Mouse (Mus musculus) midbrain, postnatal 0 days (tissue): ENCODE measurements around the gene Naga. TPM values are rescaled to one million over a fixed set of nuclear protein-coding genes. Genes with fewer than 3 reads are reported as not detected.
"Not testable (repeated sequence)": the region's sequence is repeated elsewhere in the genome, so short reads cannot be mapped to it uniquely, and the experiment has no call there.

Experiments
- ATAC-seq: fragments of 200-750 bp; cut with Nextera tagmentation; 2 replicates; pipeline ENCODE4 v1.8.0; 2017; ENCODE audit warnings: moderate number of reproducible peaks, mild to moderate bottlenecking, moderate TSS enrichment, moderate library complexity; ENCODE audit not compliant: low FRiP score
- DNase-seq: peaks from one replicate; pipeline ENCODE4 v3.0.0-alpha.2; 2015; ENCODE audit warnings: low spot score
- H3K27ac ChIP-seq: fragments of 300-500 bp; sonication (generic); 2 replicates; pipeline ENCODE4 v1.5.1; 2014; ENCODE audit warnings: low read depth, mild to moderate bottlenecking, low read length, mixed read lengths
- H3K27me3 ChIP-seq: fragments of 300-500 bp; sonication (generic); 2 replicates; pipeline ENCODE4 v1.6.1; 2014; ENCODE audit warnings: low read length, control low read depth, mixed read lengths; ENCODE audit not compliant: insufficient read depth
- H3K36me3 ChIP-seq: fragments of 300-500 bp; sonication (generic); 2 replicates; pipeline ENCODE4 v1.6.1; 2014; ENCODE audit warnings: low read length, control low read depth, mixed read lengths; ENCODE audit not compliant: insufficient read depth
- H3K4me1 ChIP-seq: fragments of 300-500 bp; sonication (generic); 2 replicates; pipeline ENCODE4 v1.6.1; 2014; ENCODE audit warnings: mild to moderate bottlenecking, control low read depth, antibody characterized with exemption, low read length, mixed read lengths; ENCODE audit not compliant: insufficient read depth
- H3K4me2 ChIP-seq: fragments of 300-500 bp; sonication (generic); 2 replicates; pipeline ENCODE4 v1.6.1; 2014; ENCODE audit warnings: low read depth, mild to moderate bottlenecking, low read length, mixed read lengths; ENCODE audit not compliant: poor library complexity, severe bottlenecking
- H3K4me3 ChIP-seq: fragments of 300-500 bp; sonication (generic); 2 replicates; pipeline ENCODE4 v1.5.1; 2014; ENCODE audit warnings: low read depth, mild to moderate bottlenecking, low read length, moderate library complexity
- H3K9ac ChIP-seq: fragments of 300-500 bp; sonication (generic); replicated peaks from 2 replicates; pipeline ENCODE4 v1.6.1; 2014; ENCODE audit warnings: mild to moderate bottlenecking, low read length, moderate library complexity, mixed read lengths; ENCODE audit not compliant: poor library complexity, severe bottlenecking
- H3K9me3 ChIP-seq: fragments of 300-500 bp; sonication (generic); 2 replicates; pipeline ENCODE4 v1.6.1; 2016; ENCODE audit warnings: low read length, control low read depth
- CTCF ChIP-seq: IDR thresholded peaks from 2 replicates; pipeline ENCODE4 v1.5.1; 2016; ENCODE audit warnings: antibody characterized with exemption, mild to moderate bottlenecking
- WGBS: fragments of 180-500 bp; shearing (Covaris S2); extraction: QIAGEN DNeasy Blood & Tissue Kit; methylation state at CpG from one replicate; pipeline ENCODE4 v1.1.7; 2014; 5-methylcytosine and 5-hydroxymethylcytosine counted together
- polyA plus RNA-seq: library from polyadenylated mRNA; unstranded; fragments of >200 nt; fragmentation: Nextera tagmentation; extraction: Ambion mirVana; gene quantifications from 2 replicates; pipeline ENCODE4 v1.2.1, GENCODE M21; 2015
- total RNA-seq: library from RNA; depleted of rRNA; stranded (reverse); fragments of >200 nt; gene quantifications from 2 replicates; pipeline ENCODE4 v1.2.3, GENCODE M21; 2014

The Naga gene
- total and polyA plus RNA-seq, 2 experiments from 2014 or later = 25.0 to 38.0 TPM

DNA sequence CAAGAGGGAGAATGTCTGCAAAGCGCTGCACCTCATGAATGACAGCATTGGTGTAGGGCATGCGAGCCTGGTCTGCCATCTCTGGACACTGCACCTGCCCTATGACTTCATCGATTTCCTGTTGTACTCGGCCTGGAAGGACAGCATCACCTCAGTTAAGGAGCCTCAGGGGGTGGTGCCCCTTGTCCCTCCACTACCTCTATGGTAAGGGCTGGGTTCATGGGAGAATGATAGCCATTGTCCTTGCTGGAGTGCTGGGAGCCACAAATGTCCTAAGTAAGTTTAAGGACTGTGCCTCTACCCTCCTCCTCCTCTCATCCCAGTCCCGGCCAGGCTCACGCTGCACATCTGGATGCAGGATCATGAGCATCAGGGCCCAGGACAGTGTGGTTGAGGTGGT is 33.7 kb upstream of the Naga start:
- Histone ChIP-seq H3K27me3 (no peaks in the 10 kb centered on the region), H3K27ac (no peak overlapping the region), H3K9me3 (no peaks in the 10 kb centered on the region), H3K36me3 (no peaks in the 10 kb centered on the region), H3K9ac (no peak overlapping the region), H3K4me2 (no peak overlapping the region), H3K4me3 (no peak overlapping the region), H3K4me1 (no peaks in the 10 kb centered on the region)
- 92% methylated on average over 6 of the region's 6 CpGs for WGBS
- ATAC-seq (no peak), DNase-seq (no peak)
- no peak for TF ChIP-seq CTCF

DNA sequence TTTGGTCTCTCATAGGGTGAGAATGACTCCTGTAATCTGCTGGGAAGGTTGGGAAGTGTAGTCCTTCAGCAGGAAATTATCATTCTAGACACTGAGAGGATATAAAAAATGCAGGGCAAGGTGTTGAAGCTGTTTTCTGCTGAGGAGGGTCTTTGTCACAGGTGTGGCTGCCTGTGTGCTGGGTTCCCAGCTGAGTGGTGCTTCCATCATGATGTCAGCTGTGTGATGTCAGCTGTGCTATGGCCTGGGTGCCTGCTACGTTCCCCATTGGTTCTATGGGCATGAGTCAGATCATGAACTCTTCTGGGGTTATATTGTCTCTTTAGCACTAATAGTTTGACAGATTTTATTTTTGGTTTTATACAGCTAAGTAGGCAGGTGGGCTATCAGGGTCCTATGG is 30.1 kb upstream of the Naga start:
- no peaks in the 10 kb centered on the region for H3K36me3 ChIP-seq
- no peak overlapping the region for H3K27ac ChIP-seq
- H3K4me2 ChIP-seq = no peak overlapping the region
- TF ChIP-seq CTCF = no peak
- H3K4me1 ChIP-seq = no peaks in the 10 kb centered on the region
- DNase-seq (no peak), ATAC-seq (no peak)
- no peak overlapping the region for H3K9ac ChIP-seq
- 88% methylated on average over 1 of the region's 1 CpGs for WGBS
- H3K27me3 ChIP-seq = no peaks in the 10 kb centered on the region
- H3K9me3 ChIP-seq = no peaks in the 10 kb centered on the region
- H3K4me3 ChIP-seq = no peak overlapping the region

DNA sequence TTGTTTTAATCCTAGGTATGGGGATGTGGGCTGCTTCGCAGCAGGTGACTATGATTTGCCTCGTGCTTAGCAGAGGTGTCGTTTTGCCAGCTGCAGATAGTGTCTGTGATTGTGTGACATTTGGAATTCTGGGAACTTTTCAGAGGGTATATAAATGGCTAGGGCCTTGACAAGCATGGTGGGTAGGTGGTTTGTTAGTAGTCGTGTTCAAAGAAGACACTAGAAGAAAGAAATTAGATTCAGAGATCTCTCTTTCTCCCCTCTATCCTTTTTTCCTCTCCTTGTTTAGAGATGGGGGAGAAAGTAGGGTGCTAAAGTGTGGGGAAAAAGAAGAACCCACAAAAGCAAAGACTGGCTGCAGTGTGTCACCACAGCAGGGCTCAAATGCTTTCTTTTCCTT is 29.4 kb upstream of the Naga start:
- no peak for ATAC-seq
- Histone ChIP-seq H3K4me2 (no peak overlapping the region), H3K36me3 (no peaks in the 10 kb centered on the region), H3K4me3 (no peak overlapping the region), H3K27me3 (no peaks in the 10 kb centered on the region), H3K4me1 (no peaks in the 10 kb centered on the region), H3K27ac (no peak overlapping the region), H3K9me3 (no peaks in the 10 kb centered on the region), H3K9ac (no peak overlapping the region)
- 90% methylated on average over 4 of the region's 4 CpGs for WGBS
- DNase-seq = no peak
- TF ChIP-seq CTCF = no peak

DNA sequence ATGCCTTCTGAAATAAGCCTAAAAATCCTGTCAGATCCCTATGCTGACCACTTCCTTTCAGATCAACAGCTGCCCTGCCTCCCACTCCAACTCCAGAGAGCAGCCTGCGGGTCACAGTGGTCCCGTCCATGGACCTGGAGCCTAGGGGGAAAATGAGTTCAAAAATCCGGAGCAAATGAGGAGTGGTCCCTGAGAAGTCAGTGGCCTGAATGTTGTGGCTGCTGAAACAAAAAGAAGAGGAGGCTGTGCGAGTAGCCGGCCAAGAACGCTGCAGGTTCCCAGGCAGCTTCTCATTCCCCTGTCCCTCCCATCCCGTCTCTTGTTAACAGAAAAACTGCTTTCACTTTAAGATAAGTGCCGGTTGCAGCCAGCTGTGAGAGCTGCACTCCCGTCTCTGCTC is 25.8 kb upstream of the Naga start:
- H3K4me1 ChIP-seq = not testable (repeated sequence)
- 18% methylated on average over 6 of the region's 9 CpGs for WGBS

DNA sequence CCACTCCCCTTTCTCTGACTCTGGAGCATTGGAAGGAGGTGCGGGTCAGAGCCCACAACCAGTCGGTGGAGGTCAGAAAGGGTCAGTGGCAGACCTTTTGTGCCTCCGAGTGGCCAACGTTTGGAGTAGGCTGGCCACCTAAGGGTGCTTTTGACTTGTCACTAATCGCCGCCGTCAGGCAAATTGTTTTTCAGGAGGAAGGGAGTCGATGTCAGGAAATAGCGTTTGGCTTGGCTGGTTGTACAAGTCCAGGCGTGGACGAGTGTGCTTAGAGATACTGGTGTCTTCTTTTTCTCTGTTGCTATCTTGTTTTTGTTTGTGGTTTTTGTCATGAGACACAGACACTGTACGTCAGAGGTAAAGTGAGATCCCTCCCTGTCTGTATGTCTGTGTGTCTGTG is 25.1 kb upstream of the Naga start:
- H3K27me3 ChIP-seq, H3K9me3 ChIP-seq, H3K4me1 ChIP-seq, H3K9ac ChIP-seq, H3K4me3 ChIP-seq, H3K4me2 ChIP-seq, H3K27ac ChIP-seq, H3K36me3 ChIP-seq, DNase-seq, ATAC-seq: not testable (repeated sequence)
- 93% methylated on average over 7 of the region's 12 CpGs for WGBS

More for the DNA sequence above, 25.8 kb upstream of the Naga start:
- DNase-seq, H3K9me3 ChIP-seq, H3K4me3 ChIP-seq, H3K36me3 ChIP-seq, H3K27ac ChIP-seq, ATAC-seq, H3K27me3 ChIP-seq, H3K9ac ChIP-seq, H3K4me2 ChIP-seq: not testable (repeated sequence)

DNA sequence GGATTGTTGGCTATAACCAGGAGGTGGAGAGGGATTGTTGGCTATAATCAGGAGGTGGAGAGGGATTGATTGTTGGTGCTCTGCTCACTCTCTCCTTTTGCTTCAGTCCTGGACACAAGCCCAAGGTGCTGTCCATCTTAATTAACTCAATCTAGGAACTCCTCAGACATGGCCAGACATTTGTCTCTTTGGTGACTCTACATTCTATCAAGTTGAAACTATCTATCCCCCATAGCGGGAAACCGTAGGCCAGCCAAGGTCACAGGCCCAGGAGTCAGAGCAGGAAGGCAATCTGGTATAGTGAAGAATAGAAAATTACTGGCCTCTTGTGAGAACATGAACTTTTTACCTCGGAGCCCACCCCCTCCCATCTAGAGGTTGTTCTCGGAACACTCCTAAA is 23.5 kb upstream of the Naga start:
- TF ChIP-seq CTCF = no peak
- H3K9ac ChIP-seq = no peak overlapping the region
- 86% methylated on average over 3 of the region's 4 CpGs for WGBS
- ATAC-seq = no peak
- no peak overlapping the region for H3K4me2 ChIP-seq
- H3K27me3 ChIP-seq = no peaks in the 10 kb centered on the region
- H3K36me3 ChIP-seq = no peaks in the 10 kb centered on the region
- no peak overlapping the region for H3K4me3 ChIP-seq
- no peak overlapping the region for H3K27ac ChIP-seq
- no peak for DNase-seq
- no peaks in the 10 kb centered on the region for H3K9me3 ChIP-seq
- H3K4me1 ChIP-seq = no peaks in the 10 kb centered on the region
